Mouse (Mus musculus): ENCODE measurements around the gene Eif2b5.

- TF ChIP-seq CTCF (IDR thresholded peaks at IDR 0.05; ENCODE audit: control insufficient read depth, insufficient read depth, insufficient replicate concordance, low read depth, low read length) (no peak), POLR2A (IDR thresholded peaks at IDR 0.05; ENCODE audit: control insufficient read depth, low read depth, low read length) (no peak)
Measured at GRCm38 (mm10) chr16:20540438-20540837, 41.8 kb downstream of the Eif2b5 start.

Data from testis, adult 2 months (tissue).